Mouse (Mus musculus) embryonic facial prominence, embryonic 13.5 days (tissue): ENCODE data around the gene Il17d. TPM values are rescaled to one million over a fixed set of nuclear protein-coding genes. Genes with fewer than 3 reads are reported as not detected.

Source experiments
- ATAC-seq: fragments of 200-750 bp; cut with Nextera tagmentation; 2 replicates; pipeline ENCODE4 v1.8.0; 2017; ENCODE audit warnings: low read depth; ENCODE audit not compliant: insufficient number of reproducible peaks, insufficient read depth, low FRiP score, low TSS enrichment
- H3K27ac ChIP-seq: fragments of 300-500 bp; sonication (generic); 2 replicates; pipeline ENCODE4 v1.5.1; 2015; ENCODE audit warnings: moderate library complexity, mild to moderate bottlenecking, inconsistent platforms
- H3K27me3 ChIP-seq: fragments of 300-500 bp; sonication (generic); 2 replicates; pipeline ENCODE4 v1.6.1; 2015; ENCODE audit warnings: mild to moderate bottlenecking, inconsistent platforms
- H3K36me3 ChIP-seq: fragments of 300-500 bp; sonication (generic); 2 replicates; pipeline ENCODE4 v1.6.1; 2015; ENCODE audit warnings: mild to moderate bottlenecking, inconsistent platforms
- H3K4me1 ChIP-seq: fragments of 300-500 bp; sonication (generic); 2 replicates; pipeline ENCODE4 v1.6.1; 2015; ENCODE audit warnings: inconsistent platforms
- H3K4me2 ChIP-seq: fragments of 300-500 bp; sonication (generic); 2 replicates; pipeline ENCODE4 v1.6.1; 2015; ENCODE audit warnings: moderate library complexity, mild to moderate bottlenecking, inconsistent platforms
- H3K4me3 ChIP-seq: fragments of 300-500 bp; sonication (generic); 2 replicates; pipeline ENCODE4 v1.5.1; 2015; ENCODE audit warnings: mild to moderate bottlenecking, inconsistent platforms
- H3K9ac ChIP-seq: fragments of 300-500 bp; sonication (generic); 2 replicates; pipeline ENCODE4 v1.6.1; 2015; ENCODE audit warnings: mild to moderate bottlenecking, inconsistent platforms
- H3K9me3 ChIP-seq: fragments of 300-500 bp; sonication (generic); 2 replicates; pipeline ENCODE4 v1.6.1; 2016; ENCODE audit warnings: inconsistent platforms
- WGBS: fragments of 180-500 bp; shearing (Covaris S2); methylation state at CpG from one replicate; pipeline ENCODE4 v1.1.7; 2015; ENCODE audit warnings: mixed read lengths; 5-methylcytosine and 5-hydroxymethylcytosine counted together
- polyA plus RNA-seq: library from polyadenylated mRNA; unstranded; fragments of >200 nt; fragmentation: Nextera tagmentation; extraction: Ambion mirVana; gene quantifications from 2 replicates; pipeline ENCODE4 v1.2.1, GENCODE M21; 2015

Gene Il17d
- polyA plus RNA-seq, 1 experiment from 2014 or later: 3.5 TPM

DNA sequence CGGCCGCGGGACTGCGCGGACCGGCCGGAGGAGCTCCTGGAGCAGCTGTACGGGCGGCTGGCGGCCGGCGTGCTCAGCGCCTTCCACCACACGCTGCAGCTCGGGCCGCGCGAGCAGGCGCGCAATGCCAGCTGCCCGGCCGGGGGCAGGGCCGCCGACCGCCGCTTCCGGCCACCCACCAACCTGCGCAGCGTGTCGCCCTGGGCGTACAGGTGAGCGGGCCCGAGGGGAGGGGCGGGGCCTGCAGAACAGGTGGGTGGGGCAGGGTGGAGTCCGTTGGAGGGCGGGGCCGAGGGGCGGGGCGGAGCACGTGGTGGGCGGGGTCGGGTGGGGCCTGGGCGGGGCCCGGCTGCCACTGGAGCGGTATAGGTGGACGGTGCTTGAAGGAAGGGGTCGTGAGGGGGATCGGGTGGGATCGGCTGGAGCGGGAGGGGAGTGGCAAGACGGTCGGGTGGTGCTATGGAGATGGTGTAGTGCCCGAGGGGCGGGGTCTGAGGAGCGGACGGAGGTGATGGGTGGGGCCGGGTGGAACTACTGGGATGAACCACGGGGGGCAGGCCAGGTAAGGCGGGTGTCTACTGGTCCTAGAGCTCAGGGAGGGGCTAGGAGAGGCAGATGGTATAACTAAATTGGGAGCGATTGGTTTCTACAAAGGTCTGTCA, 942 bp downstream of the Il17d start:
- peak overlapping the region; percentile 57; the same call in 1 of the 2 replicates for H3K27ac ChIP-seq
- peak overlapping the region; percentile 68 for H3K4me2 ChIP-seq
- peaks cover 27% of the 10 kb centered on the region for H3K27me3 ChIP-seq
- peak overlapping the region; percentile 74 for H3K4me3 ChIP-seq
- under 1% methylated on average over 39 of the region's 60 CpGs for whole genome bisulfite sequencing
- H3K9ac ChIP-seq: peak overlapping the region; percentile 68
- no peaks in the 10 kb centered on the region for H3K9me3 ChIP-seq
- H3K4me1 ChIP-seq: 0 out of 2 replicates have a peak, but pooled peaks cover 6% of the 10 kb centered on the region
- no peaks in the 10 kb centered on the region for H3K36me3 ChIP-seq
- peak; percentile 79 for ATAC-seq

DNA sequence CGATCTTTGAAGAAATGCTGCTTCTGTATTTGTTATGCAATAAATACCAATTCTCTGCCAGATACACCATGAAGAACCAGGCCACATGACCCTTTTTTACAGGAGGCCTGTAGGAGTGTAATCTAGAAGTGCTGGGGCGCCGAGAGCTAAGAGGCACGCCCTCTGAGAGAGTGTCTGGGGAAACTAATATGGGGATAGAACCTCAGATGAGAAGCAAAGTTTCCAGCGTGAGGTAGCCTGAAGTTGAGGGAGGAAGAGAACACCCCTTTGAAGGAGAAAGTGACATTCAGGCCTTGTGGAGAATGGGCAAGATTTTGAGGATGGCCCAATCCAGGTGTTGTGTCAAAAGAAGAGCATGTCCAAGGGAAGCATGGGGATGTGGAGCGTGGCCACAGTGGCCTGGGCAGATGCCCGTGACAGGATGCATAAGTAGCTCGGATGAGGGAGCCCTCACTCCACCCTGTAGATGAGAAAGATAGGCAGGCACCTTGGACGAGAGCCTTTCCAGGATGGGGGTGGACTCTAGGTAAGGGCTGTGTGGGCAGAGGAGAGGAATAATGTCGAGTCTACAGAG, 1.6 kb downstream of the Il17d start:
- 52% methylated on average over 10 of the region's 10 CpGs for WGBS
- peaks cover 27% of the 10 kb centered on the region for H3K27me3 ChIP-seq
- no peaks in the 10 kb centered on the region for H3K36me3 ChIP-seq
- no peak for ATAC-seq
- no peak overlapping the region for H3K27ac ChIP-seq
- H3K9me3 ChIP-seq: no peaks in the 10 kb centered on the region
- H3K9ac ChIP-seq: no peak overlapping the region
- 0 out of 2 replicates have a peak, but pooled peaks cover 6% of the 10 kb centered on the region for H3K4me1 ChIP-seq
- peak overlapping the region; percentile 74 for H3K4me3 ChIP-seq
- H3K4me2 ChIP-seq: peak overlapping the region; percentile 68

DNA sequence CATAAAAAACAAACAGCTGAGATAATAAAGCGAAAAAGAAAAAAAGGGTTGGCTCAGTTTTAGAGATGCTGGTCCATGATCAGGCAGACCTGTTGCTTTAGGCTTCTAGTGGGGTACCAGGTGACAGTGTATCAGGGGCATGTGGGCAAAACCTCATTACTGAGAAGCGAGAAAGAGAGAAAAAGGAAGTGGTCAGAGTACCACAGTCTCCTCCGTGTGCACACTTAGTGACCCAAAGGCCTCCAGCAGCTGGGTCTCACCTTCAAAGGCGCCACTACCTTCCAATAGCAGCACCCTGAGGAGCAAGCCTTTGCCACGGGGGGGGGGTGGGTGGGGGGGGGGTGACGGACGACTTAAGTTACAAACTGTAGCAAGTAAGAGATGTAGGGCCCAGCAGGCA, 2.5 kb downstream of the Il17d start:
- H3K27ac ChIP-seq: no peak overlapping the region
- no peak overlapping the region for H3K4me3 ChIP-seq
- WGBS: 51% methylated on average over 7 of the region's 7 CpGs
- H3K9ac ChIP-seq: no peak overlapping the region
- no peak for ATAC-seq
- H3K9me3 ChIP-seq: no peaks in the 10 kb centered on the region
- H3K4me2 ChIP-seq: no peak overlapping the region
- H3K27me3 ChIP-seq: peaks cover 27% of the 10 kb centered on the region
- 0 out of 2 replicates have a peak, but pooled peaks cover 6% of the 10 kb centered on the region for H3K4me1 ChIP-seq
- no peaks in the 10 kb centered on the region for H3K36me3 ChIP-seq

DNA sequence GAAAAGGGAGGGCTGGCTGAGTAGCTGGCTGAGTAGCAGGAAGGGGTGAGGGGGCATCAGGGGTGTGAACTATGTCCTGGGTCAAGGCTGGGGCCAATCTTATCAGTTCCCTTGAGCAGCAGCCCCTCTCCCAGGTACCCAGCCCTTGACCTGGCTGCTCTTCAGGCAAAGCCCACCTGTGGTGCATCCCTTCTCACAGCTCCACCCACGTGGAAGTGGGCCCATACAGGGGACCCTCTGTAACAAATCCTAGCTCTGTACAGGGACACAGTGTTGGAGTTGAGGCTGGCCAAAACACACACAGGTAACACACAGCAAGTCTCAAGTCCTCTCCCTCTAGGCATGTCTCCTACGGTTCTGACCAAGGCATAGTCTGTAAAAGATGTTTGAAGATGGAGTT, 3.0 kb downstream of the Il17d start:
- no peak overlapping the region for H3K4me3 ChIP-seq
- 43% methylated on average over 2 of the region's 2 CpGs for WGBS
- H3K4me1 ChIP-seq: 0 out of 2 replicates have a peak, but pooled peaks cover 6% of the 10 kb centered on the region
- peaks cover 24% of the 10 kb centered on the region for H3K27me3 ChIP-seq
- H3K27ac ChIP-seq: no peak overlapping the region
- H3K9me3 ChIP-seq: no peaks in the 10 kb centered on the region
- no peak for ATAC-seq
- H3K36me3 ChIP-seq: no peaks in the 10 kb centered on the region
- H3K9ac ChIP-seq: no peak overlapping the region
- H3K4me2 ChIP-seq: no peak overlapping the region

DNA sequence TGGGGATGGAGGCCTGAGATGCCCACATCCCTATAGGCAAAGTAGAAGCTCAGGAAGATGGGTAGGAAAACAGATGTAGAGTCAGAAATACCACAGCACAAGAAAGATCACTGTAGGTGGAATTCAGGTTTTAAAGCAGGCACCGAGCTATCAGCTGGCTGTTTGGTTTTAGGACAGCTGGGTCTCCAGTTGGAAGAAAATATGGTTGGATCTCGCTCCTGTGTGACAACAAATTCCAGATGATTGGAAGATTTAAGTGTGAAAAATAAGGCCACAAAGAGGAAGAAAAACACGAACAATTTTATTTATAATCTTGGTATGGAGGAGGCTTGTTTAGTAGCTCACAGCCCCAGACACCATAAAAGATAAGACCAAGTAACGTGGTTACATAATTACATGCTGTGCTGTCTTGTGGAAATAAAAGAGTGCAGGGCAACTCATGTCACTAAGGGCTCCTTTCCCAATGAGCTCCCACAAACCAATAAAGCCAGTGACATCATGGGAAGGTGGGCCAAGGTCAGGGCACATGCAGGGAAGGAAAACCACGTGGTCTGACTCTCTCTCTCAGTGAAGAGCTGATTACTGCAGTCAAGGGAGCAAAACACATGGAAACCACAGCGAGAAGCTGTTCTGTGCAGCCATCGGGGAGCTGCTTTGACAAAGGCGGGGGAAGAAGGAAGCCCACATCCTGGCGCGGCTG, 4.7 kb downstream of the Il17d start:
- Histone ChIP-seq H3K4me1 (peaks cover 10% of the 10 kb centered on the region), H3K9me3 (no peaks in the 10 kb centered on the region), H3K27me3 (peaks cover 17% of the 10 kb centered on the region), H3K9ac (no peak overlapping the region), H3K4me3 (no peak overlapping the region), H3K36me3 (no peaks in the 10 kb centered on the region), H3K27ac (no peak overlapping the region), H3K4me2 (no peak overlapping the region)
- 60% methylated on average over 10 of the region's 10 CpGs for WGBS
- ATAC-seq: no peak

DNA sequence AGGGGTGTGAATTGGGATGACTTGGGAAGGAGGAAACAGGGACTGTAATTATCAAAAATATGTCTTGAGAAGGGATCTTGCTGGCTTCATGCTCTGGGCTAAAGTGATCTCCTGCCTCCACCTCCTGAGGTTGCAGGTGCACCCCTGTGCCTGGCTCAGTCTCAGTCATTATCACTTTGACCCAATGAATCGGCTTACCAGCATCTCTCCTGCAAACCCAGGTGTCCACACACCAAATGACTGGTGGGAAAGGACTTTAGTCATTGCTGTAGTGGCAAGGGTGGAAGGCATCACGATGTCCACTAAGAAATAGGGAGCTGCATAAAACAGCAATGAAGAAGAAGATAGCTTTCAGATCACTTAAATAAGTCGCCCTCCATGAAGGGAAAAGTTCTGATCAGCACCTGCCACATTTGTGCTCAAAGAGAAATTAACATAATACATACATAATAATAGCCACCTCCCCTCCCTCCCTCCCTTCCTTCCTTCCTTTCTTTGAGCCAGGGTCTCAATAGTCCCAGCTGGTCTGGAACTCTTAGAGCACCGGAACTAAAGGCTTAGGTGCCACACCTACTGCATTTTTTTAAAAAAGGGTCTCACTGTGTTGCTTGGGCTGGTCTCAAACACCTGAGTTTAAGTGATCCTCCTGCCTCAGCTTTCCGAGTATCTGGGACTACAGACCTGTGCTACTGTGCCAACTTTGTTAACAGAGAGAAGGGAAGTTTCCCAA, 5.4 kb downstream of the Il17d start:
- no peak for ATAC-seq
- 66% methylated on average over 5 of the region's 5 CpGs for WGBS

DNA sequence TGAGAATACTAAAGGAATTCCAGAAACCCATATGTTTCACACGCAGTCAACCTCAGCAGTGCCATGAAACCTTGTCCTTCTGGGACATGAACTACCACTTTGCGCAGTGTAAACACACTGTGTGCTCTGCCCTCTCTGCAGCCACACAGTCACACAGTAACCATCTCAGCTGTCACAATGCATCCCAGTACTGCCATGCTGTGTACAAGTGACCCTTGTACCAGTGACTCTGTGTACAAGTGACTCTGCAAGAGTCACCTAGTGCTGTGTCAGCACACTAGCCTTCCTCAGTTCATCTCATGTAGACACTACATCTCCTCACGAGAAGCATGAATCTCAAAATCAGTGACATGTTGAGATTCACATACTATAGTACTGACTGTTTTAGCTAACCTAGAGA, 8.0 kb downstream of the Il17d start:
- Histone ChIP-seq H3K4me1 (peaks cover 26% of the 10 kb centered on the region), H3K4me3 (no peak overlapping the region), H3K4me2 (no peak overlapping the region), H3K27me3 (peaks cover 32% of the 10 kb centered on the region), H3K27ac (no peak overlapping the region), H3K9ac (no peak overlapping the region), H3K9me3 (no peaks in the 10 kb centered on the region), H3K36me3 (no peaks in the 10 kb centered on the region)
- ATAC-seq: no peak
- WGBS: 86% methylated on average over 3 of the region's 3 CpGs

More for the DNA sequence above, 5.4 kb downstream of the Il17d start:
- Histone ChIP-seq H3K4me2 (no peak overlapping the region), H3K9me3 (no peaks in the 10 kb centered on the region), H3K36me3 (no peaks in the 10 kb centered on the region), H3K27me3 (peaks cover 24% of the 10 kb centered on the region), H3K27ac (no peak overlapping the region), H3K4me1 (peaks cover 18% of the 10 kb centered on the region), H3K4me3 (no peak overlapping the region), H3K9ac (no peak overlapping the region)

DNA sequence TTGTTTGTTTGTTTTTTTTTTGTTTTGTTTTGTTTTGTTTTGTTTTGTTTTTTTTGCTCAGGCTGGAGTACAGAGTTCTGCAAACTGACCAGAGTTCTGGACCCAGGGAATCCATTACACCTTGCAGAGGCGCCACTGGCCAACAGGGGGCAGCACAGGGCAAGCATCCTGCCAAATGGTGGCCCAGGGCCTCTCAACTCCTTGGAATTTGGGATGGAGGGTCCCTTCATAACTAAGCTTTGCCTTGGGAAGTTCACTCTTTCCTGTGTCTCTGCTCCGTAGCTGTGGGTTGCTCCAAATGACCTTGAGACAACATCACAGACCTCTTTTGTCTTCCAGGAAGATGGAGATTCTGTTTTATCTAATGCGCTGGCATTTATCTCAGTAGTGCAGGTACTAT, 8.6 kb downstream of the Il17d start:
- no peak for ATAC-seq
- H3K9ac ChIP-seq: no peak overlapping the region
- WGBS: 29% methylated on average over 3 of the region's 3 CpGs
- peaks cover 39% of the 10 kb centered on the region for H3K27me3 ChIP-seq
- no peaks in the 10 kb centered on the region for H3K36me3 ChIP-seq
- peaks cover 29% of the 10 kb centered on the region for H3K4me1 ChIP-seq
- H3K9me3 ChIP-seq: no peaks in the 10 kb centered on the region
- no peak overlapping the region for H3K4me2 ChIP-seq
- no peak overlapping the region for H3K27ac ChIP-seq
- no peak overlapping the region for H3K4me3 ChIP-seq

DNA sequence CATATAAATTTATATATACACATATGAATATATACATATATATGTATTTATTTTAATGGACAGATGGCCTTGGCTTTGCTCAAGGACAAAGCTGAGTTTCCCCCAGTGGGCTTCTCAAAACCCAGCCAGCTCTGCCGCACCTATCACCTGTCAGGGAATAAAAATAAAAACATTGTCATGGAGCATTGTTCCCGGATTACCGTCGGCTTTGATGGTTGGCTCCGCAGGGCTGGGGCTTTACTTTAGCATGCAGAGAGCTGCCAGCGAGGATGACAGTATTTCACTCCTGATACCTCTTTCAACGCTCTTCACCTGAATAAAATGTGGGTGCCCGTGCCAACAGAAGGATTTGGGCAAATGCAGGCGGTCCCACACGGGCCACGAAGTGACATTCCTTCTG, 9.3 kb downstream of the Il17d start:
- Histone ChIP-seq H3K27ac (no peak overlapping the region), H3K27me3 (peaks cover 45% of the 10 kb centered on the region), H3K4me3 (no peak overlapping the region), H3K9me3 (no peaks in the 10 kb centered on the region), H3K4me2 (no peak overlapping the region), H3K9ac (no peak overlapping the region), H3K36me3 (no peaks in the 10 kb centered on the region), H3K4me1 (peaks cover 29% of the 10 kb centered on the region)
- no peak for ATAC-seq
- WGBS: 13% methylated on average over 11 of the region's 11 CpGs

DNA sequence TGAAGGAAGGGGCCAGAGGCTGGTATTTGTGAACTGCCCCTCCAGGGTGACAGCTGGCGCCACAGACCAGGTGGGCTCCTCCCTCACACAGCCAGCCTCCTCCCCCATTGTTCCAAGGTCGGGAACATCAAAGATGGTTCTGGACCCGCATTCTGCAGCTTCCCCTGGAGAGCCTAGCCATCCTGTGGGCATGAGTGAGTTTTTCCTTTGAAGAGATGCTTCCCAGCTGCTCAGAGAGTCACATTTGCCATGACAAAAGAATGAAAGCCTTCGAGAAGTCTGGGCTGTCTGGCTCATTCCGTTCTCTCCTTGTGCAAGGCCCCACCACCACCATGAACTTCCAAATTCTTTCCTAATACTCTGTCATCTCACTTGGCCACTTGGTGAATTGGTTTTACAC, 9.8 kb downstream of the Il17d start:
- no peak overlapping the region for H3K4me2 ChIP-seq
- WGBS: 9% methylated on average over 5 of the region's 5 CpGs
- peaks cover 29% of the 10 kb centered on the region for H3K4me1 ChIP-seq
- peaks cover 46% of the 10 kb centered on the region for H3K27me3 ChIP-seq
- no peak overlapping the region for H3K27ac ChIP-seq
- H3K9me3 ChIP-seq: no peaks in the 10 kb centered on the region
- H3K4me3 ChIP-seq: no peak overlapping the region
- H3K9ac ChIP-seq: no peak overlapping the region
- ATAC-seq: no peak
- no peaks in the 10 kb centered on the region for H3K36me3 ChIP-seq

DNA sequence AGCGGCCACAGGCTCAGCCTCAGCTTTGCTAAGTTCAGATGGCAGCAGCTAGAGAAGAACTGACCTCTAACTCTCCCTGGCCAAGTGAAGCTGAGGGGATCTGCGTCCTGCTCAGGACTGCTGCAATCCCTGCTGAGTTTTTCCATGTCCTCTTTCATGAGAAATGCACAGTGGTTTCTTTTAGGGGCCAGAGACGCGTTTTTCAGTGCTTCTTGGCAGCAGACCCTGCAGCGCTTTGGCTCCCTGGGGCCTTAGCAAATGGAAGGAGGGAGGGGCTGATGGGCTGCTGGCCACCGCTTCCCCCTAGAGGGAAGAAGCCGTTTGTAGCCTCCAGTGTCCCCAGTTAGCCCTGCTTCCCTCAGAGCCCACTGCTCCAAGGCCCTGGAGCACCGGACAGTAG, 10.4 kb downstream of the Il17d start:
- H3K9ac ChIP-seq: 0 out of 2 replicates have a peak overlapping the region, but pooled peaks have one; percentile 36
- WGBS: 12% methylated on average over 8 of the region's 8 CpGs
- no peak overlapping the region; the same call in 1 of the 2 replicates for H3K4me2 ChIP-seq
- H3K27me3 ChIP-seq: peaks cover 46% of the 10 kb centered on the region
- H3K4me3 ChIP-seq: no peak overlapping the region
- H3K9me3 ChIP-seq: no peaks in the 10 kb centered on the region
- no peak for ATAC-seq
- no peak overlapping the region for H3K27ac ChIP-seq
- no peaks in the 10 kb centered on the region for H3K36me3 ChIP-seq
- peaks cover 29% of the 10 kb centered on the region for H3K4me1 ChIP-seq
